Mouse (Mus musculus) heart, postnatal 14 days (tissue): ENCODE data around the gene Cirbp. TPM values are rescaled to one million over a fixed set of nuclear protein-coding genes. Genes with fewer than 3 reads are reported as not detected.

Experiments used
- DNase-seq, 2 experiments: peaks; one replicate each; pipeline ENCODE4 v3.0.0; 2021 to 2022
- intact Hi-C: fragments of 180-260 bp; cut with DNase I; formaldehyde crosslinking; loops from one replicate; pipeline ENCODE4 v1.15.1; 2025
- long read RNA-seq, 2 experiments: library from polyadenylated mRNA; stranded (forward); transcript quantifications; one replicate each; pipeline ENCODE4 v2.0.0; 2021
- total RNA-seq, 2 experiments: library from RNA; stranded (reverse); gene quantifications; 2 replicates each; pipeline ENCODE4 v1.2.3; 2021

Cirbp gene
- total RNA-seq, result 10 to 100 TPM; 40.4 to 64.3 TPM
- long read RNA-seq, experiment 1, transcript Cirbp-202 (7 exons, 1,321 nt), result major isoform, 94 of 113 reads
- long read RNA-seq, experiment 1, partial matches to known transcripts, result 3 of 113 reads
- long read RNA-seq, experiment 1, other reads (novel, unspliced or antisense), result 9 of 113 reads
- long read RNA-seq, experiment 2, transcript Cirbp-202 (7 exons, 1,321 nt), result major isoform, 142 of 167 reads
- long read RNA-seq, experiment 2, transcript Cirbp-204 (6 exons, 912 nt), result minor isoform, 5 of 167 reads
- long read RNA-seq, experiment 2, partial matches to known transcripts, result 13 of 167 reads
- long read RNA-seq, experiment 2, other reads (novel, unspliced or antisense), result 5 of 167 reads

GRCm38 (mm10) chr10:80165392-80166128, at the start of gene Cirbp:
TSS of gene Cirbp (plus strand) at chr10:80165985.
- intact Hi-C loops, result loop anchor here (1.0 kb wide), 1 partner anchor 20 kb away; no protein-coding TSS in a partner anchor
- no peak for DNase-seq

- DNase-seq, result peak in 1 of 2 experiments; percentile 33
- intact Hi-C loops, result loop anchor here (2.0 kb wide), 1 partner anchor 20 kb away; no protein-coding TSS in a partner anchor
Observed at GRCm38 (mm10) chr10:80116563-80116926, 49.2 kb upstream of the Cirbp start.

- DNase-seq, result peak; percentile 70 to 74
- intact Hi-C loops, result loop anchor here (2.0 kb wide), 1 partner anchor 20 kb away; no protein-coding TSS in a partner anchor
Observed at GRCm38 (mm10) chr10:80116927-80117691, 48.7 kb upstream of the Cirbp start.

GRCm38 (mm10) chr10:80117736-80118135, 48.0 kb upstream of the Cirbp start:
- intact Hi-C loops, result loop anchor here (2.0 kb wide), 1 partner anchor 19 kb away; no protein-coding TSS in a partner anchor
- DNase-seq, result no peak

GRCm38 (mm10) chr10:80118552-80118951, 47.2 kb upstream of the Cirbp start:
- intact Hi-C loops, result no loop called here
- DNase-seq, result no peak

GRCm38 (mm10) chr10:80120146-80120545, 45.6 kb upstream of the Cirbp start:
- intact Hi-C loops, result no loop called here

GRCm38 (mm10) chr10:80121639-80122038, 44.1 kb upstream of the Cirbp start:
- DNase-seq, result no peak
- intact Hi-C loops, result no loop called here

More at GRCm38 (mm10) chr10:80120146-80120545, 45.6 kb upstream of the Cirbp start:
- no peak for DNase-seq

- intact Hi-C loops, result no loop called here
- no peak for DNase-seq
Observed at GRCm38 (mm10) chr10:80123932-80124562, 41.7 kb upstream of the Cirbp start.

GRCm38 (mm10) chr10:80127920-80128319, 37.9 kb upstream of the Cirbp start:
- intact Hi-C loops, result no loop called here
- no peak for DNase-seq

- intact Hi-C loops, result loop anchor here (10.0 kb wide), 1 partner anchor 165 kb away; the partner anchor contains the start of gene Wdr18
Observed at GRCm38 (mm10) chr10:80129846-80130245, 35.9 kb upstream of the Cirbp start.

GRCm38 (mm10) chr10:80130403-80131031, 35.3 kb upstream of the Cirbp start:
- intact Hi-C loops, result loop anchor here (10.0 kb wide), 1 partner anchor 166 kb away; the partner anchor contains the start of gene Wdr18

More at GRCm38 (mm10) chr10:80129846-80130245, 35.9 kb upstream of the Cirbp start:
- no peak for DNase-seq

GRCm38 (mm10) chr10:80131316-80131951, 34.4 kb upstream of the Cirbp start:
- no peak for DNase-seq
- intact Hi-C loops, result loop anchor here (10.0 kb wide), 1 partner anchor 167 kb away; the partner anchor contains the start of gene Wdr18

More at GRCm38 (mm10) chr10:80130403-80131031, 35.3 kb upstream of the Cirbp start:
- DNase-seq, result no peak

GRCm38 (mm10) chr10:80131952-80132350, 33.8 kb upstream of the Cirbp start:
- no peak for DNase-seq
- intact Hi-C loops, result loop anchor here (10.0 kb wide), 1 partner anchor 167 kb away; the partner anchor contains the start of gene Wdr18

GRCm38 (mm10) chr10:80133226-80133849, 32.4 kb upstream of the Cirbp start:
- peak in 1 of 2 experiments; percentile 73 for DNase-seq
- intact Hi-C loops, result loop anchor here (10.0 kb wide), 1 partner anchor 169 kb away; the partner anchor contains the start of gene Wdr18

- no peak for DNase-seq
- intact Hi-C loops, result loop anchor here (10.0 kb wide), 1 partner anchor 170 kb away; the partner anchor contains the start of gene Wdr18
Observed at GRCm38 (mm10) chr10:80134421-80134820, 31.4 kb upstream of the Cirbp start.

GRCm38 (mm10) chr10:80135161-80135560, 30.6 kb upstream of the Cirbp start:
- no peak for DNase-seq
- intact Hi-C loops, result loop anchor here (10.0 kb wide), 1 partner anchor 170 kb away; the partner anchor contains the start of gene Wdr18

GRCm38 (mm10) chr10:80135641-80136040, 30.1 kb upstream of the Cirbp start:
- intact Hi-C loops, result loop anchor here (2.0 to 10.0 kb wide), 2 partner anchors 19 to 171 kb away; partner anchors contain the start of gene Wdr18
- no peak for DNase-seq
